Mouse (Mus musculus) heart, postnatal 10 days (tissue): ENCODE results near the gene Gm45261. TPM values are rescaled to one million over a fixed set of nuclear protein-coding genes. Genes with fewer than 3 reads are reported as not detected.

ENCODE experiments used
- DNase-seq, 2 experiments: peaks; one replicate each; pipeline ENCODE4 v3.0.0; 2021
- intact Hi-C: fragments of 180-260 bp; cut with DNase I; formaldehyde crosslinking; loops from one replicate; pipeline ENCODE4 v1.15.1; 2025
- total RNA-seq, 2 experiments: library from RNA; stranded (reverse); gene quantifications; 2 replicates each; pipeline ENCODE4 v1.2.3; 2021

The Gm45261 gene
- total RNA-seq, 2 experiments from 2014 or later, result not detected

DNA sequence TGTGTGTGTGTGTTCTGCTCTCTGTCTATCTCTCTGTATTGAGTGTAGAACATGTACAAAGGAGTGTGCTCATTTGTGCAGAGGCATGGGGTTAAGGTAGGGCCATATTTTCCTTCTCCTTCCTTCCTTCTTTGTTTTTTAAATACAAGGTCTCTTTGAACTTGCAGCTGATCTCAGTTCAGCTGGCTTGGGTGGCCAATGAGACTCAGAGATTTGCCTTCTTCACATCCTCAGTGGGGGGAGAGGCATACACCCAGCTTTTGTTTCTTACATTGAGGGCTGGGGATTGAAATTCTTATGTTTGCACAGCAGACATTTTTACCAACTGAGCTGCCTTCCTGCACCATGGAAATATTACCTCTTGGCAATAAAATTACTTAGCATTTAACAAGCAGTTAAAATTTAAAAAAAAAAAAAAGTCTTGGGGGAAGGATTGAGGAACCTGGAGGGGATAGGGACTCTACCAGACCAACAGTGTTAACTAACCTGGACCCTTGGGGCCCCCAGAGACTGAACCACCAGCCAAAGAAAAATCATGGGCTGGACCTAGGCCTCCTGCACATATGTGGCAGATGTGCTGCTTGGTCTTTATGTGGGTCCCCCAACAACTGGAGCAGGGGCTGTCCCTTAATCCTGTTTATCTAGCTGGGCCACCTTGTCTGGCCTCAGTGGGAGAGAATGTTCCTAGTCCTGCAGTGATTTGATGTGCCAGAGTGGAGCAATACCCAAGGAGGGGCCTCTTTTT, 50.8 kb downstream of the Gm45261 start:
- DNase-seq, result no peak
- intact Hi-C loops, result no loop called here

DNA sequence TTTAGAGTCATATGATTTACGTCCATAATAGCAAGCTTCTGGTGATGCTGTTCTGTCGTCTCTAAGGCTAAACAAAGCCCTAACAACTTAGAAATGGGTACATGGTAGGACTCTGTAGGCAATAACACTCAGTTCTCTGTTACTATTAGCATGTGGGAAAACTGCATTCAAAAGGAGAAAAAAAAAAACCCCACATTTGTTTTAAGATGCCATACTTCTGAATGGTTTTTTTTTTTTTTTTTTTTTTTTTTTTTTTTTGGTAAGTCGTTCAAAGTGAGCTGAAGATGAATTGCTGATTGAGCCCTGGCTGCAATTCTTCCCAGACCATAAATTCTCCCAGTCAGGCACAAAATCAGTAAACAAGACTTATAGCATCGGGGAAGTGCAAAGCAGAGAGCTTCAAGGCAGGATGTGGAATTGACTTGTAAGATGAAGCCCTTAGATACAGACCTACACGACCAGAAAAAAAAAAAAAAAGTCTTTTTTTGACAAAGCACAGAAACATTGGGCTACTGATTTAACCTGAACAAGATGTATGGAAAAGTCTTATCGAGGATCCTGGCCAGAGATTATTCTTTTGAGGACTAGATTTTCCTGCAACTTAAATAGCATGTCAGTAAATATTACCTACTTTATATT, 51.7 kb downstream of the Gm45261 start:
- intact Hi-C loops, result loop anchor here (5.0 to 10.0 kb wide), 2 partner anchors 165 to 622 kb away; no protein-coding TSS in a partner anchor

DNA sequence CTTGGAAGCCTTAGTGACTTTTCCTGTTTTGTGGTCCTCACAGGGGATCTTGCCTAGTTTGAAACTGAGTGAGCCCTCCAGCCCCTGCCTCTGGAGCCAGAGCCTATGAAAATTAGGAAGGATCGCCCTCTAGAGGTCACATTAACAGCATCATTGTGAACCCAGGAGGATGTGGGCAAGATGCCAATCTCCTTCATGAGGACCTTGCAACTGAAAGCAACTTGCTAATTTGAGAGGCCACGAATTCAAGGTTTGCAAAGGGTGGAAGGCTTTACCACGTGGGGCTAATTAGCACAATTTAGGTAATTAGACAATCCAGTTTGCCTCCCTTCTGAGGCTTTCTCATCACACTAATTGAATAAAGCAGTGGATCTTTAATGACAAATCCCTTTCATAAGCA, 52.7 kb downstream of the Gm45261 start:
- DNase-seq, result peak; percentile 77 to 85
- intact Hi-C loops, result loop anchor here (1.0 to 10.0 kb wide), 3 partner anchors 164 to 621 kb away; no protein-coding TSS in a partner anchor

More for the DNA sequence above, 51.7 kb downstream of the Gm45261 start:
- DNase-seq, result no peak

DNA sequence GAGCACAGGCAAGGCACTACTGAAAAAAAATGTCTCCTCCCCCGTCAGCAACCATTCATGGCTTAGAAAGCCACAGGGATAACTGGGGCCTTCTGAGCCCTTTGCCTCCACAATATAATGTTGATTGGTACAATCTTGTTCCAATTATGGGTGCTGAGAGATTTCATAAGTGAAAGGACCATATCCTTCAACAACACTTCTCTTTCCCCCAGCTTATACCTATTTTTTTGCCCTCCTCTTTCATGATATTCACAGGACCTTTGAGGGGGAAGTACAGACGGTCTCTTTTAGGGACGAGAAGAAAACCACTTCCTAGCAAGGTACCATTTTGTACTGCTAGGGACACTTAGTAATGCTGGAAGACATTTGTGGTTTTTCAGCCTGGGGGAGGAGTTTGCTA, 57.1 kb downstream of the Gm45261 start:
- DNase-seq, result no peak

DNA sequence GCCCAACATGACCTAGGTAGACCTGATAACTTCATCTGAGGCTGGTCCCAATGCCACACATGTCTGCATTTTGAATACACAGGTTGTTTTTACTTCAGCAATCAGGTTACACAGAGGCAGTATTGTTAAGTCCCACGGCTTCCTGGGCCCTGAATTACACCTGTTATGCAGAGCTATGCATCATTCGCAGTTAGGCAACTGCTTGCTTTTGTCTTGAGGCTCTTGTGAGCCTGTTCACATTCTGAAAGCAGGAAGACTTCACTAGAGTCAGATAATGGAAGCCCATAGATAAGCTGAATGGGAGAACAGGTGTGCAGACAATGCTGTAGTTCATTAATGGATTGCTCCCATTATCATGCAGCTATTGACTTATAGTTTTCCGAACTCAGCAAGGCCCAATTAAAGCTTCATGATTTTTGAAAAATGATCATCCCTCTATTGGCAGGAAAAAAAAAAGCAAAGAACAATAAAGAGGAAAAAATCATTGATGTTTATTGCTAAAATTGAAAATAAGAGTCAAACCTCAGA, 57.8 kb downstream of the Gm45261 start:
- no peak for DNase-seq
- intact Hi-C loops, result loop anchor here (10.0 kb wide), 1 partner anchor 159 kb away; no protein-coding TSS in a partner anchor

More for the DNA sequence above, 57.1 kb downstream of the Gm45261 start:
- intact Hi-C loops, result loop anchor here (10.0 kb wide), 1 partner anchor 159 kb away; no protein-coding TSS in a partner anchor

DNA sequence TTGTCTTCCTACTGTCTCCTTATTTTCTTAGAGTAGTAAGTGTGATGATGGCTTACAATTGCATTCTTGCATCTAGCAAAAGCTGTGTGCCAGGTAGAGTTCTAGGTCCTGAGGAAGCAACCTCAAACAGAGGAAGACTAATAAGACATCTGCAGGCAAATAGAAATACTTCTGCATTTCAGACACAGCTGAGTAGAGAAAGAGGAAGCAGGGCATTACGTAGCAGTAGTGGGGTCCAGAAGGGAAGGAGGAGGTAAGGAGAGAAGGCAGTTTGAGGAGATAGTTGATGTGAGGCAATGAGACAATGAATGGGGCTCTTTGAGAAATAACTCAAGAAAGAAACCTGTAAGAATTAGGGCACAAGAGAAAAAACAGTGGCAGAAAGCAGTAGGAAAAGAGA, 59.3 kb downstream of the Gm45261 start:
- intact Hi-C loops, result loop anchor here (10.0 kb wide), 1 partner anchor 157 kb away; no protein-coding TSS in a partner anchor
- DNase-seq, result no peak

Other genes with a start within 250 kb of the Gm45261 start
- 1 to 10 TPM; 8.4 to 9.5 TPM for gene Fam124b, start 243.0 kb downstream of the Gm45261 start, total RNA-seq
- 100 to 1,000 TPM; 122 to 128 TPM for gene Cul3, start 121.0 kb downstream of the Gm45261 start, total RNA-seq